In the genomic region with DNA sequence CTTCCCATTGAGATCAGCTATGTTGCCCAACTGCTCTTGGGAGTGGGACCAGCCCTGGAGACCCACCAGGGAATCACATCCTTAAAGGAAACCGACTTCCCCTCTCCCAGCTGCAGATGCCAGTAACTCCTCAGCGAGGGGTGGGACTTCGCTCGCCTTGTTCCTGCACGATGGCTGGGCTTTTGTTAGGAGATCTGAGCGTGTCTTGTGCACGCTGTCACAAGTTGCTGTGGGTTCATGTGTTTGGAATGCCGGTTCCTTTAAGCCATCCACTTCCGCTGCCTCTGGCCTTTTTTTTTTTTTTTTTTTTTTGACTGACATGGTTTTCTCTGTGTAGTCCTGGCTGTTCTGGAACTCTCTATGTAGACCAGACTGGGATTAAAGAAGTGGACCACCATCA, we compare ENCODE assay signal across 22 mouse cellular contexts. TPM values are rescaled to one million over a fixed set of nuclear protein-coding genes. Genes with fewer than 3 reads are reported as not detected.
DNase-seq lines count a peak whose midpoint lies in the region; ATAC-seq and TF ChIP-seq lines count a peak whose summit lies in the region.
"Had no signal": no experiment of that assay in that cellular context is flagged by ENCODE, and none has a peak within 500 bp of the region (broad histone marks: within the 10 kb centered on the region; RNA-seq: fewer than 3 reads in every experiment).

No protein-coding gene starts in this region.

- H3K4me2 ChIP-seq in heart, embryonic 11.5 days = no peak overlapping the region
- no peak overlapping the region for H3K4me2 ChIP-seq in lung, embryonic 15.5 days
- H3K4me2 ChIP-seq: forebrain, embryonic 15.5 days; heart, embryonic 15.5 days; hindbrain, embryonic 13.5 days had no signal

- peaks cover 10% of the 10 kb centered on the region for H3K4me1 ChIP-seq in heart, embryonic 11.5 days (ENCODE audit: control insufficient read depth, insufficient read depth, low read length)
- H3K4me1 ChIP-seq in lung, embryonic 15.5 days = no peaks in the 10 kb centered on the region
- H3K4me1 ChIP-seq in lung, adult 2 months (ENCODE audit: control insufficient read depth, insufficient read depth, low read length) = peaks cover 3% of the 10 kb centered on the region; the same call in 1 of the 2 replicates

- no peak overlapping the region for H3K4me3 ChIP-seq in heart, embryonic 11.5 days (ENCODE audit: low read depth, low read length)
- H3K4me3 ChIP-seq in lung, embryonic 15.5 days = no peak overlapping the region
- H3K4me3 ChIP-seq in lung, adult 2 months (replicated peaks; ENCODE audit: extremely low read depth, low read depth, low read length) = no peak overlapping the region
- H3K4me3 ChIP-seq: forebrain, embryonic 15.5 days; heart, embryonic 10.5 days; heart, embryonic 15.5 days; hindbrain, embryonic 13.5 days had no signal

- H3K36me3 ChIP-seq in heart, embryonic 11.5 days (ENCODE audit: control insufficient read depth, insufficient read depth, low read length) = no peaks in the 10 kb centered on the region
- no peaks in the 10 kb centered on the region for H3K36me3 ChIP-seq in lung, embryonic 15.5 days
- H3K36me3 ChIP-seq: forebrain, embryonic 15.5 days; heart, embryonic 10.5 days; heart, embryonic 15.5 days; hindbrain, embryonic 13.5 days had no signal

- WGBS in heart, embryonic 11.5 days (ENCODE audit: insufficient replicate concordance) = 58% methylated on average over 9 of the region's 9 CpGs
- WGBS in lung, embryonic 15.5 days = 51% methylated on average over 9 of the region's 9 CpGs
- WGBS in lung, adult 2 months = 41% methylated on average over 9 of the region's 9 CpGs

- no peaks in the 10 kb centered on the region for H3K9me3 ChIP-seq in heart, embryonic 11.5 days (replicated peaks; ENCODE audit: control insufficient read depth, low read length)
- no peaks in the 10 kb centered on the region for H3K9me3 ChIP-seq in lung, embryonic 15.5 days
- H3K9me3 ChIP-seq: forebrain, embryonic 15.5 days; G1E; heart, embryonic 10.5 days; heart, embryonic 15.5 days; hindbrain, embryonic 13.5 days had no signal

- peak; percentile 91 for DNase-seq in heart, adult 11 months
- DNase-seq in lung, adult 2 months = no peak
- DNase-seq in 3134 (ENCODE audit: extremely low read depth, insufficient read length, low spot score) (peak; percentile 26), R1 (ENCODE audit: low read depth, low spot score) (peak; percentile 51)
- DNase-seq in left cerebral cortex, postnatal 36 days (ENCODE audit: low spot score in 2 of 2) = no peak
- DNase-seq: adrenal gland, adult 2 months; adrenal gland, postnatal 25 days; cerebellum, adult 18-20 months; cerebellum, adult 9-11 months; cerebellum, postnatal 36 days; gastrocnemius, postnatal 36 days; heart, adult 18-20 months; heart, postnatal 14 days had no signal

- H3K27ac ChIP-seq in heart, embryonic 11.5 days (ENCODE audit: low read depth, low read length) = no peak overlapping the region
- H3K27ac ChIP-seq in lung, embryonic 15.5 days = 0 out of 2 replicates have a peak overlapping the region, but pooled peaks have one; percentile 6
- H3K27ac ChIP-seq: forebrain, embryonic 15.5 days; heart, embryonic 10.5 days; heart, embryonic 15.5 days; hindbrain, embryonic 13.5 days; hindbrain, postnatal 0 days had no signal

- H3K27me3 ChIP-seq in heart, embryonic 11.5 days (ENCODE audit: control insufficient read depth, insufficient read depth, low read length) = no peaks in the 10 kb centered on the region
- no peaks in the 10 kb centered on the region for H3K27me3 ChIP-seq in lung, embryonic 15.5 days
- H3K27me3 ChIP-seq: forebrain, embryonic 15.5 days; heart, embryonic 15.5 days; hindbrain, embryonic 13.5 days had no signal

- no peak for TF ChIP-seq POLR2A in lung, adult 2 months (IDR thresholded peaks at IDR 0.05; ENCODE audit: borderline replicate concordance, extremely low read depth, low read depth, low read length)

- no peak for TF ChIP-seq CTCF in lung, adult 2 months (IDR thresholded peaks at IDR 0.05; ENCODE audit: insufficient read depth, low read length)

- no peak overlapping the region for H3K9ac ChIP-seq in heart, embryonic 11.5 days (ENCODE audit: low read depth, low read length)
- no peak overlapping the region for H3K9ac ChIP-seq in lung, embryonic 15.5 days
- H3K9ac ChIP-seq: forebrain, embryonic 15.5 days; heart, embryonic 15.5 days; hindbrain, embryonic 13.5 days had no signal

- no peak for ATAC-seq in heart, embryonic 11.5 days (replicated peaks; ENCODE audit: insufficient number of reproducible peaks, low FRiP score, low TSS enrichment)
- ATAC-seq in lung, embryonic 15.5 days (ENCODE audit: borderline replicate concordance, extremely low read depth, low FRiP score, low TSS enrichment) = no peak
- no peak for ATAC-seq in CD4-positive, CD25-positive, alpha-beta regulatory T cell, adult 4 months
- ATAC-seq: forebrain, embryonic 15.5 days; hindbrain, postnatal 0 days had no signal

- intact Hi-C loops in left cerebral cortex, postnatal 36 days (cut with DNase I) = no loop called here

RNA-seq across cellular contexts. Expression of gene Klc1, which starts 21.3 kb away (rescaled TPM):
- polyA plus RNA-seq in heart, embryonic 11.5 days (2014; fragmentation: Nextera tagmentation; extraction: Ambion mirVana) = 94.9 and 101 TPM in 2 replicates
- polyA plus RNA-seq in lung, embryonic 15.5 days (2015; fragmentation: Nextera tagmentation; extraction: Ambion mirVana) = 89.8 and 95.9 TPM in 2 replicates
- 101 and 113 TPM in 2 replicates for polyA plus RNA-seq in lung, adult 2 months (2012; rRNA removed)
- polyA plus RNA-seq in CD4-positive, CD25-positive, alpha-beta regulatory T cell, adult 4 months (2017; shearing (Covaris generic)) = 10 to 100 TPM; 17.8 to 20.6 TPM
- 100 to 1,000 TPM; 783 to 837 TPM for total RNA-seq in left cerebral cortex, postnatal 36 days (2021)

RNA-seq across cellular contexts. Expression of gene Apopt1, which starts 24.3 kb away (rescaled TPM):
- 50.0 and 51.3 TPM in 2 replicates for polyA plus RNA-seq in heart, embryonic 11.5 days (2014; fragmentation: Nextera tagmentation; extraction: Ambion mirVana)
- polyA plus RNA-seq in lung, embryonic 15.5 days (2015; fragmentation: Nextera tagmentation; extraction: Ambion mirVana) = 43.7 and 47.9 TPM in 2 replicates
- 22.5 and 30.9 TPM in 2 replicates for polyA plus RNA-seq in lung, adult 2 months (2012; rRNA removed)
- 10 to 100 TPM; 69.2 to 69.5 TPM for polyA plus RNA-seq in CD4-positive, CD25-positive, alpha-beta regulatory T cell, adult 4 months (2017; shearing (Covaris generic))
- total RNA-seq in left cerebral cortex, postnatal 36 days (2021) = 10 to 100 TPM; 39.8 to 41.6 TPM

RNA-seq across cellular contexts. Expression of gene Bag5, which starts 24.3 kb away (rescaled TPM):
- polyA plus RNA-seq in heart, embryonic 11.5 days (2014; fragmentation: Nextera tagmentation; extraction: Ambion mirVana) = 41.8 and 42.8 TPM in 2 replicates
- 49.4 and 52.2 TPM in 2 replicates for polyA plus RNA-seq in lung, embryonic 15.5 days (2015; fragmentation: Nextera tagmentation; extraction: Ambion mirVana)
- 21.4 and 21.9 TPM in 2 replicates for polyA plus RNA-seq in lung, adult 2 months (2012; rRNA removed)
- 10 to 100 TPM; 32.5 to 37.9 TPM for polyA plus RNA-seq in CD4-positive, CD25-positive, alpha-beta regulatory T cell, adult 4 months (2017; shearing (Covaris generic))
- 10 to 100 TPM; 57.0 to 57.8 TPM for total RNA-seq in left cerebral cortex, postnatal 36 days (2021)

RNA-seq across cellular contexts. Expression of gene Trmt61a, which starts 59.5 kb away (rescaled TPM):
- 3.4 and 4.6 TPM in 2 replicates for polyA plus RNA-seq in heart, embryonic 11.5 days (2014; fragmentation: Nextera tagmentation; extraction: Ambion mirVana)
- 11.1 and 13.7 TPM in 2 replicates for polyA plus RNA-seq in lung, embryonic 15.5 days (2015; fragmentation: Nextera tagmentation; extraction: Ambion mirVana)
- polyA plus RNA-seq in lung, adult 2 months (2012; rRNA removed) = 21.6 and 24.3 TPM in 2 replicates
- 1 to 10 TPM; 2.9 to 4.8 TPM for polyA plus RNA-seq in CD4-positive, CD25-positive, alpha-beta regulatory T cell, adult 4 months (2017; shearing (Covaris generic))
- 10 to 100 TPM; 16.9 to 22.0 TPM for total RNA-seq in left cerebral cortex, postnatal 36 days (2021)

Comparison
In these comparisons a context has a peak if more than half of its experiments do, and no peak if none do; other contexts are left out.
1. DNase-seq: peak in heart, adult 11 months (single experiment), 3134 (single experiment) and R1 (single experiment); none in lung, adult 2 months (single experiment) and left cerebral cortex, postnatal 36 days (0 of 2).